Mouse (Mus musculus) heart, postnatal 4 days (tissue): ENCODE data around the gene Olfr1184. TPM values are rescaled to one million over a fixed set of nuclear protein-coding genes. Genes with fewer than 3 reads are reported as not detected.
"Not testable (repeated sequence)": the region's sequence is repeated elsewhere in the genome, so short reads cannot be mapped to it uniquely, and the experiment has no call there.

ENCODE experiments used
- DNase-seq: peaks from one replicate; pipeline ENCODE4 v3.0.0; 2021
- total RNA-seq, 2 experiments: library from RNA; stranded (reverse); gene quantifications; 2 replicates each; pipeline ENCODE4 v1.2.3; 2021

Gene Olfr1184
- not detected for total RNA-seq

DNA sequence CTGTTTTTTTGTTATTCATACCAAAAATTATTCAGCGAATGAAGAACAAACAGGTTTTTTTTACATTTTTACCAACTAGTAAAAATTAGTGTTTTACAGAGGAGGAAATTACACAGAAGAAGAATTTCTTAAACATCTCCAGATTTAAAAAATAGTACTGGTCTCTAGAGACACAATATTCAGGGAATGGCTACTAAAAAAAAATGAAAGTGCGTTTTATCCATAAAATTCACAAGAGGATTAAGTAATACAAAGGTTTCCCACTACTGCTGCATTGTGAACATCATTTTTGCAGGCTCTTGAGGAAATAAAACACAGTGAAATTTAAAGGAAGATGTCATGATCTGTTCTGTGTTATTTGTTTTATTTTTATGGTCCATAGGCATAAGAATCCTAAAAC, at the start of gene Olfr1184:
Gene Olfr1184 (plus strand): TSS at position 301 of the 400 bp plus-strand sequence.
- DNase-seq: no peak

- DNase-seq: no peak
Observed at GRCm38 (mm10) chr2:88449031-88449430, 34.4 kb upstream of the Olfr1184 start, which contains the start of gene Gm13757. Gm13757 (minus strand) TSS chr2:88449131.

DNA sequence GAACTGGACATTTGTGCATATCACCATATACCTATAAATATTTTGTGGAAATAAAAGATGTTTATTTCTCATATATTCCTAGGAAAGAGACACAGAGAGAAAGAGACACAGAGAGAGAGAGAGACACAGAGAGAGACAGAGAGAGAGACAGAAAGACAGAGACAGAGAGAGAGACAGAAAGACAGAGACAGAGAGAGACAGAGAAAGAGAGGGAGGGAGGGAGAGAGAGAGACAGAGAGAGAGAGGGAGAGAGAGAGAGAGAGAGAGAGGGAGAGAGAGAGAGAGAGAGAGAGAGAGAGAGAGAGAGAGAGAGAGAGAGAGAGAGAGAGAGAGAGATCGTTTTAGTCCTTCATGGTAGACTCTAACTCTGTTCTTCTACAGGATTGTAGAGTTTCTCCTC, 28.8 kb upstream of the Olfr1184 start, which contains the start of gene Olfr1183:
Gene Olfr1183 (plus strand): TSS at position 301 of the 400 bp plus-strand sequence.
- not testable (repeated sequence) for DNase-seq

DNA sequence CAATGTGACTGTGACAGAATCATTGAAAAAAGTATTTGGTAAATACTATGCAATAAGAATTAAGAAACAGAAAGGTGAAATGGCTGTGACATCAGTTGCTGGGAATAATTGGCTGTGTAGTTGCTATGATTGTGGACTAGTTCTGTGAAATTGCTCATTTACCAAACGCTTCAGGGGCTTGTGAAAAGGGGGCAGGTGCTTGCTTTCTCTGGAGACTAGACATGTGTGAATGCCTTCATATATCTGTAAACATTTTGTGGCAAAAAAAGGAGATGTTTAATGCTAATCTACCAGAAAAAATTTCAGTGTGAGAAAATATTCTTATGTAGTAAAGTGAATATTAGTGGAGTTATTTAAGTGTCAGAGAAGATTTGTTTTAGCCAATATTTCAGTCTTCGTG, 9.6 kb downstream of the Olfr1184 start, which contains the start of gene Olfr1185-ps1:
Gene Olfr1185-ps1 (plus strand): TSS at position 301 of the 400 bp plus-strand sequence.
- DNase-seq: no peak

GRCm38 (mm10) chr2:88518251-88518650, 34.9 kb downstream of the Olfr1184 start, which contains the start of gene Olfr1186:
Olfr1186 (plus strand) TSS chr2:88518551.
- no peak for DNase-seq

GRCm38 (mm10) chr2:88525720-88526119, 42.3 kb downstream of the Olfr1184 start:
- DNase-seq: no peak

Other genes with a start within 250 kb of the Olfr1184 start
- not detected for gene Olfr1173, start 203.7 kb upstream of the Olfr1184 start, total RNA-seq
- not detected for gene Olfr1174-ps, start 168.5 kb upstream of the Olfr1184 start, total RNA-seq
- gene Olfr1175-ps, start 156.4 kb upstream of the Olfr1184 start, total RNA-seq: not detected
- gene Olfr1176, start 146.9 kb upstream of the Olfr1184 start, total RNA-seq: not detected
- gene Olfr1177-ps, start 137.1 kb upstream of the Olfr1184 start, total RNA-seq: not detected
- gene Olfr1178, start 96.5 kb upstream of the Olfr1184 start, total RNA-seq: not detected
- not detected for gene Olfr1179, start 77.1 kb upstream of the Olfr1184 start, total RNA-seq
- gene Olfr1180, start 64.4 kb upstream of the Olfr1184 start, total RNA-seq: not detected
- gene Olfr1181, start 57.4 kb upstream of the Olfr1184 start, total RNA-seq: not detected
- not detected for gene Gm13757, start 34.5 kb upstream of the Olfr1184 start, total RNA-seq
- not detected for gene Olfr1183, start 28.7 kb upstream of the Olfr1184 start, total RNA-seq
- not detected for gene Olfr1185-ps1, start 9.7 kb downstream of the Olfr1184 start, total RNA-seq
- not detected for gene Olfr1186, start 35.0 kb downstream of the Olfr1184 start, total RNA-seq
- not detected for gene Olfr1188, start 73.3 kb downstream of the Olfr1184 start, total RNA-seq
- gene Olfr1189, start 102.9 kb downstream of the Olfr1184 start, total RNA-seq: not detected
- gene Olfr1191-ps1, start 156.9 kb downstream of the Olfr1184 start, total RNA-seq: under 1 TPM; 0.05 to 0.07 TPM
- not detected for gene Olfr1192-ps1, start 164.9 kb downstream of the Olfr1184 start, total RNA-seq
- gene Olfr1193, start 192.0 kb downstream of the Olfr1184 start, total RNA-seq: not detected
- gene Olfr1195, start 205.6 kb downstream of the Olfr1184 start, total RNA-seq: not detected
- not detected for gene Olfr1196, start 221.0 kb downstream of the Olfr1184 start, total RNA-seq
- gene Olfr1197, start 248.8 kb downstream of the Olfr1184 start, total RNA-seq: not detected